Mouse (Mus musculus) heart, adult 2 months (tissue): ENCODE results near the gene Syn3. TPM values are rescaled to one million over a fixed set of nuclear protein-coding genes. Genes with fewer than 3 reads are reported as not detected.

Source experiments
- DNase-seq, 2 experiments: peaks; one replicate each; pipeline ENCODE4 v3.0.0; 2021
- H3K27ac ChIP-seq: fragments of 200-600 bp; 2 replicates; pipeline ENCODE4 v1.8.1; 2022
- H3K27me3 ChIP-seq: fragments of 200-500 bp; 2 replicates; pipeline ENCODE4 v1.6.1; 2012; ENCODE audit warnings: mild to moderate bottlenecking, low read length, inconsistent platforms, mixed read lengths; ENCODE audit not compliant: control insufficient read depth, insufficient read depth
- H3K36me3 ChIP-seq: fragments of 200-500 bp; 2 replicates; pipeline ENCODE4 v1.6.1; 2012; ENCODE audit warnings: low read length, inconsistent platforms; ENCODE audit not compliant: control insufficient read depth, insufficient read depth
- H3K4me1 ChIP-seq: fragments of 200-500 bp; 2 replicates; pipeline ENCODE4 v1.6.1; 2011; ENCODE audit warnings: low read length; ENCODE audit not compliant: control insufficient read depth, insufficient read depth
- H3K4me3 ChIP-seq: fragments of 200-600 bp; 2 replicates; pipeline ENCODE4 v1.8.1; 2022
- H3K79me2 ChIP-seq: fragments of 200-500 bp; replicated peaks from 2 replicates; pipeline ENCODE4 v1.6.1; 2012; ENCODE audit warnings: mild to moderate bottlenecking, inconsistent platforms, low read length, moderate library complexity, mixed read lengths; ENCODE audit not compliant: control insufficient read depth, insufficient read depth
- H3K9ac ChIP-seq: fragments of 200-500 bp; 2 replicates; pipeline ENCODE4 v1.6.1; 2012; ENCODE audit warnings: low read depth, mild to moderate bottlenecking, control low read depth, inconsistent platforms, low read length, mixed read lengths
- CTCF ChIP-seq: fragments of 200-600 bp; IDR thresholded peaks from 2 replicates; pipeline ENCODE4 v1.8.1; 2022; ENCODE audit warnings: antibody characterized with exemption, mild to moderate bottlenecking, moderate library complexity
- EP300 ChIP-seq: fragments of 200-500 bp; IDR thresholded peaks from 2 replicates; pipeline ENCODE4 v1.6.1; 2011; ENCODE audit warnings: low read depth, low read length, control low read depth; ENCODE audit not compliant: insufficient read depth
- POLR2A ChIP-seq: fragments of 200-500 bp; IDR thresholded peaks from 2 replicates; pipeline ENCODE4 v1.6.1; 2011; ENCODE audit warnings: mild to moderate bottlenecking, low read depth, low read length, control low read depth; ENCODE audit not compliant: insufficient read depth
- WGBS: fragments of 180-500 bp; shearing (Covaris S2); methylation state at CpG from one replicate; pipeline ENCODE4 v1.1.7; 2018; 5-methylcytosine and 5-hydroxymethylcytosine counted together
- intact Hi-C: fragments of 180-260 bp; cut with DNase I; formaldehyde crosslinking; loops from one replicate; pipeline ENCODE4 v1.15.1; 2025
- polyA plus RNA-seq: library from polyadenylated mRNA; depleted of rRNA; stranded (reverse); fragments of >200 nt; gene quantifications from 2 replicates; pipeline ENCODE4 v1.2.3, GENCODE M21; 2012
- total RNA-seq, 2 experiments: library from RNA; stranded (reverse); gene quantifications; 2 replicates each; pipeline ENCODE4 v1.2.3; 2021

The Syn3 gene
- total and polyA plus RNA-seq, 3 experiments, result 0.31 to 0.75 (median 0.41) TPM

GRCm38 (mm10) chr10:86026354-86026753, 472.3 kb downstream of the Syn3 start:
- H3K4me1 ChIP-seq, result peaks cover 7% of the 10 kb centered on the region
- no peak for TF ChIP-seq POLR2A
- no peak for TF ChIP-seq CTCF
- TF ChIP-seq EP300, result no peak
- no peak for DNase-seq
- no peak overlapping the region for H3K9ac ChIP-seq
- no peaks in the 10 kb centered on the region for H3K27me3 ChIP-seq
- 97% methylated on average over 3 of the region's 3 CpGs for WGBS
- no peak overlapping the region for H3K27ac ChIP-seq
- intact Hi-C loops, result no loop called here
- peaks cover 2% of the 10 kb centered on the region; the same call in 1 of the 2 replicates for H3K79me2 ChIP-seq
- no peak overlapping the region for H3K4me3 ChIP-seq
- H3K36me3 ChIP-seq, result peaks cover 13% of the 10 kb centered on the region

GRCm38 (mm10) chr10:86025906-86026305, 472.8 kb downstream of the Syn3 start:
- H3K79me2 ChIP-seq, result peaks cover 2% of the 10 kb centered on the region; the same call in 1 of the 2 replicates
- WGBS, result 86% methylated on average over 2 of the region's 2 CpGs
- no peaks in the 10 kb centered on the region for H3K27me3 ChIP-seq
- H3K9ac ChIP-seq, result no peak overlapping the region
- TF ChIP-seq POLR2A (no peak), CTCF (no peak), EP300 (no peak)
- no peak for DNase-seq
- H3K4me3 ChIP-seq, result no peak overlapping the region
- intact Hi-C loops, result no loop called here
- H3K4me1 ChIP-seq, result peaks cover 7% of the 10 kb centered on the region
- H3K27ac ChIP-seq, result no peak overlapping the region
- H3K36me3 ChIP-seq, result peaks cover 13% of the 10 kb centered on the region

- TF ChIP-seq POLR2A, result no peak
- no peak for TF ChIP-seq CTCF
- TF ChIP-seq EP300, result no peak
- H3K79me2 ChIP-seq, result peaks cover 2% of the 10 kb centered on the region; the same call in 1 of the 2 replicates
- peaks cover 5% of the 10 kb centered on the region for H3K4me1 ChIP-seq
- intact Hi-C loops, result loop anchor here (2.0 kb wide), 1 partner anchor 274 kb away; no protein-coding TSS in a partner anchor
- no peak overlapping the region for H3K9ac ChIP-seq
- no peaks in the 10 kb centered on the region for H3K27me3 ChIP-seq
- no peak overlapping the region for H3K27ac ChIP-seq
- H3K4me3 ChIP-seq, result no peak overlapping the region
- DNase-seq, result no peak
- H3K36me3 ChIP-seq, result peaks cover 11% of the 10 kb centered on the region
Measured at GRCm38 (mm10) chr10:86023149-86023548, 475.5 kb downstream of the Syn3 start.

GRCm38 (mm10) chr10:86022474-86022816, 476.3 kb downstream of the Syn3 start:
- WGBS, result 7% methylated on average over 6 of the region's 6 CpGs
- H3K36me3 ChIP-seq, result peaks cover 5% of the 10 kb centered on the region
- H3K9ac ChIP-seq, result peak overlapping the region; percentile 96
- peaks cover 2% of the 10 kb centered on the region; the same call in 1 of the 2 replicates for H3K79me2 ChIP-seq
- H3K4me3 ChIP-seq, result peak overlapping the region; percentile 96
- intact Hi-C loops, result loop anchor here (2.0 kb wide), 1 partner anchor 274 kb away; no protein-coding TSS in a partner anchor
- no peak for DNase-seq
- no peaks in the 10 kb centered on the region for H3K27me3 ChIP-seq
- H3K27ac ChIP-seq, result peak overlapping the region; percentile 98
- TF ChIP-seq POLR2A (no peak), CTCF (no peak), EP300 (no peak)
- peaks cover 1% of the 10 kb centered on the region; the same call in 1 of the 2 replicates for H3K4me1 ChIP-seq

- Histone ChIP-seq H3K79me2 (peaks cover 2% of the 10 kb centered on the region; the same call in 1 of the 2 replicates), H3K4me1 (peaks cover 1% of the 10 kb centered on the region; the same call in 1 of the 2 replicates), H3K36me3 (peaks cover 5% of the 10 kb centered on the region), H3K27ac (peak within 1 kb of the TSS; percentile 98), H3K27me3 (no peaks in the 10 kb centered on the region), H3K9ac (peak within 1 kb of the TSS; percentile 96), H3K4me3 (peak within 1 kb of the TSS; percentile 96)
- under 1% methylated on average over 82 of the region's 82 CpGs for WGBS
- peak; percentile 90 to 92 for DNase-seq
- intact Hi-C loops, result loop anchor here (2.0 kb wide), 3 partner anchors 43 to 441 kb away; no protein-coding TSS in a partner anchor
- TF ChIP-seq POLR2A (peak; percentile 39; the same call in 1 of the 2 replicates), EP300 (0 out of 2 replicates have a peak, but pooled peaks have one; percentile 52), CTCF (peak; percentile 94)
Measured at GRCm38 (mm10) chr10:86021749-86022473, 476.8 kb downstream of the Syn3 start, which contains the start of gene Fbxo7. Fbxo7 (plus strand) TSS chr10:86021972.

GRCm38 (mm10) chr10:86021408-86021748, 477.3 kb downstream of the Syn3 start:
- Histone ChIP-seq H3K4me1 (peaks cover 1% of the 10 kb centered on the region; the same call in 1 of the 2 replicates), H3K27ac (no peak overlapping the region; the same call in 1 of the 2 replicates), H3K27me3 (0 out of 2 replicates have a peak, but pooled peaks cover 1% of the 10 kb centered on the region), H3K79me2 (peaks cover 2% of the 10 kb centered on the region; the same call in 1 of the 2 replicates), H3K9ac (peak overlapping the region; percentile 37), H3K36me3 (peaks cover 5% of the 10 kb centered on the region), H3K4me3 (no peak overlapping the region)
- TF ChIP-seq POLR2A (no peak), EP300 (no peak), CTCF (no peak)
- intact Hi-C loops, result loop anchor here (2.0 kb wide), 2 partner anchors 43 to 441 kb away; no protein-coding TSS in a partner anchor
- no peak for DNase-seq
- WGBS, result 0% methylated on average over 3 of the region's 3 CpGs
